Mouse (Mus musculus): ENCODE results near the gene Myh6.
"Not testable (repeated sequence)": the region's sequence is repeated elsewhere in the genome, so short reads cannot be mapped to it uniquely, and the experiment has no call there.

Gene Myh6

GRCm38 (mm10) chr14:54966320-54966977 lies at the start of gene Myh6:
Gene Myh6 (minus strand): TSS chr14:54966927.
- DNase-seq: no peak

- peak; percentile 31 for DNase-seq
Measured at GRCm38 (mm10) chr14:55015767-55016111, 49.0 kb upstream of the Myh6 start.

- DNase-seq: peak; percentile 99
Measured at GRCm38 (mm10) chr14:55014991-55015766, 48.5 kb upstream of the Myh6 start, which contains the start of gene Ngdn. Gene Ngdn (plus strand): TSS chr14:55015454.

- no peak for DNase-seq
Measured at GRCm38 (mm10) chr14:55014591-55014990, 47.9 kb upstream of the Myh6 start.

- DNase-seq: no peak
Measured at GRCm38 (mm10) chr14:55011116-55011515, 44.4 kb upstream of the Myh6 start.

- no peak for DNase-seq
Measured at GRCm38 (mm10) chr14:55008417-55008816, 41.7 kb upstream of the Myh6 start.

- DNase-seq: no peak
Measured at GRCm38 (mm10) chr14:55007120-55007908, 40.6 kb upstream of the Myh6 start.

GRCm38 (mm10) chr14:55006541-55006940 lies 39.8 kb upstream of the Myh6 start:
- no peak for DNase-seq

GRCm38 (mm10) chr14:55005967-55006366 lies 39.2 kb upstream of the Myh6 start:
- no peak for DNase-seq

GRCm38 (mm10) chr14:55005506-55005905 lies 38.8 kb upstream of the Myh6 start:
- peak; percentile 52 for DNase-seq

GRCm38 (mm10) chr14:55003878-55004855 lies 37.4 kb upstream of the Myh6 start:
- DNase-seq: no peak

GRCm38 (mm10) chr14:55002687-55003120 lies 36.0 kb upstream of the Myh6 start:
- DNase-seq: no peak

- DNase-seq: peak; percentile 18
Measured at GRCm38 (mm10) chr14:55001938-55002686, 35.4 kb upstream of the Myh6 start.

- no peak for DNase-seq
Measured at GRCm38 (mm10) chr14:55001446-55001845, 34.7 kb upstream of the Myh6 start.

- DNase-seq: no peak
Measured at GRCm38 (mm10) chr14:55000814-55001213, 34.1 kb upstream of the Myh6 start.

GRCm38 (mm10) chr14:54999868-55000267 lies 33.1 kb upstream of the Myh6 start:
- not testable (repeated sequence) for DNase-seq

- DNase-seq: no peak
Measured at GRCm38 (mm10) chr14:54998680-54999079, 32.0 kb upstream of the Myh6 start.

GRCm38 (mm10) chr14:54997297-54997696 lies 30.6 kb upstream of the Myh6 start:
- DNase-seq: no peak

GRCm38 (mm10) chr14:54996793-54997192 lies 30.1 kb upstream of the Myh6 start:
- DNase-seq: no peak

GRCm38 (mm10) chr14:54995457-54996138 lies 28.9 kb upstream of the Myh6 start:
- DNase-seq: no peak

- DNase-seq: no peak
Measured at GRCm38 (mm10) chr14:54994869-54995186, 28.1 kb upstream of the Myh6 start.

Measured in lung, postnatal 10 days (tissue).